Mouse (Mus musculus) cortical plate, adult 2 months (tissue): ENCODE data around the gene Dhrs7c. TPM values are rescaled to one million over a fixed set of nuclear protein-coding genes. Genes with fewer than 3 reads are reported as not detected.
A peak's percentile ranks its signal among the peaks of the same experiment; 100 is the strongest.

Source experiments
- H3K27ac ChIP-seq: fragments of 200-500 bp; 2 replicates; pipeline ENCODE4 v1.5.1; 2012; ENCODE audit warnings: low read length, control low read depth, inconsistent platforms; ENCODE audit not compliant: insufficient read depth
- H3K4me1 ChIP-seq: fragments of 200-500 bp; 2 replicates; pipeline ENCODE4 v1.6.1; 2011; ENCODE audit warnings: low read length; ENCODE audit not compliant: control insufficient read depth, insufficient read depth
- H3K4me3 ChIP-seq: fragments of 200-500 bp; 2 replicates; pipeline ENCODE4 v1.5.1; 2011; ENCODE audit warnings: mild to moderate bottlenecking, low read length, control low read depth; ENCODE audit not compliant: insufficient read depth
- CTCF ChIP-seq: fragments of 200-500 bp; IDR thresholded peaks from 2 replicates; pipeline ENCODE4 v1.5.1; 2011; ENCODE audit warnings: mild to moderate bottlenecking, control low read depth, low read length; ENCODE audit not compliant: insufficient read depth; ENCODE audit errors: extremely low read depth
- POLR2A ChIP-seq: fragments of 200-500 bp; IDR thresholded peaks from 2 replicates; pipeline ENCODE4 v1.6.1; 2011; ENCODE audit warnings: mild to moderate bottlenecking, low read length, control low read depth; ENCODE audit not compliant: insufficient read depth; ENCODE audit errors: extremely low read depth
- polyA plus RNA-seq: library from polyadenylated mRNA; depleted of rRNA; stranded (reverse); fragments of >200 nt; gene quantifications from 2 replicates; pipeline ENCODE4 v1.2.3, GENCODE M21; 2012; rRNA removed

Gene Dhrs7c
- 0.13 and 0.15 TPM in 2 replicates for polyA plus RNA-seq

GRCm38 (mm10) chr11:67797931-67798330 is at the start of gene Dhrs7c:
Gene Dhrs7c, plus strand, starts transcription at chr11:67798187.
- Histone ChIP-seq H3K4me3 (no peak within 1 kb of the TSS), H3K4me1 (peaks cover 3% of the 10 kb centered on the region; the same call in 1 of the 2 replicates), H3K27ac (no peak within 1 kb of the TSS)
- TF ChIP-seq CTCF = no peak
- TF ChIP-seq POLR2A = no peak

- Histone ChIP-seq H3K4me1 (no peaks in the 10 kb centered on the region; the same call in 1 of the 2 replicates), H3K4me3 (no peak overlapping the region), H3K27ac (peak overlapping the region; percentile 10; the same call in 1 of the 2 replicates)
- TF ChIP-seq CTCF (no peak), POLR2A (no peak)
Observed at GRCm38 (mm10) chr11:67756287-67756686, 41.7 kb upstream of the Dhrs7c start.

DNA sequence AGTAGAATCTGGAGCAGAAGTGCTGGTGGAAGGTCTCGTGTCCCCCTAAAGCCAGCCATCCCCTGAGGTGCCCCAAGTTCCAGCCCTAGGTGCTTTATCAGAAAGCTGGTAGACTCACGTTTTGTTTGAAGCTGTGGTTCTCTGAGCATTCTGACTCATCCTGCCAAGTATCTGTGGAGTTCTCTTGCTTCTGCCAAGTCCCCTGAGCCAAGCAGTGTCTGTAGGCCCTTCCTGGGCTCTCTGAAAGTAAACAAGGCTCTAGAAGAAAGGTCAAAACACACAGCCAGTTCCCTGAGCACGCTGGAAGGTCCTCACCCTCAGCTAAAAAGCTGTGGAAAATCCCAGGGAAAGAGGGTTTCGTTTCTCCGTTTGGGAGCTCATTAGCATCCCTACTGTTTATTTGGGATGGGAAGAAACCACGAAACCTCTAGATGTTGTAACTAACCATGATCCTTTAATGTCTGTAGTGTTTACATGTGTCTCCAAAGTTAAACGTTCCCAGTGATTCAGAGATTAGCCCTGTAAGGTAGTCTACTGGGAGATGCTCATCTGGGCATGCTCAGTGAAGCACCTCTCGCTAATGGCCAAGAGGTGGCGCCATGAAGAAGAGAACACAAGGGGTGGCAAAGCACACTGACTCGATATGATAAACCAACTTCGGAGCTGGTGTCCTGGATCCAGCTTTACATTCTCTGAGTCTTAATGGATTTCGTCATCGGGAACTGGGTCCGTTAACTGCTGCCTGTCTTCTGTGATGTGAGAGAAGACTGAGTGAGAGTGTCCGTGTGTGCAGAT is 40.4 kb upstream of the Dhrs7c start:
- no peak for TF ChIP-seq POLR2A
- TF ChIP-seq CTCF = peak; percentile 21; the same call in 1 of the 2 replicates
- H3K27ac ChIP-seq = no peak overlapping the region
- no peaks in the 10 kb centered on the region; the same call in 1 of the 2 replicates for H3K4me1 ChIP-seq
- no peak overlapping the region for H3K4me3 ChIP-seq

DNA sequence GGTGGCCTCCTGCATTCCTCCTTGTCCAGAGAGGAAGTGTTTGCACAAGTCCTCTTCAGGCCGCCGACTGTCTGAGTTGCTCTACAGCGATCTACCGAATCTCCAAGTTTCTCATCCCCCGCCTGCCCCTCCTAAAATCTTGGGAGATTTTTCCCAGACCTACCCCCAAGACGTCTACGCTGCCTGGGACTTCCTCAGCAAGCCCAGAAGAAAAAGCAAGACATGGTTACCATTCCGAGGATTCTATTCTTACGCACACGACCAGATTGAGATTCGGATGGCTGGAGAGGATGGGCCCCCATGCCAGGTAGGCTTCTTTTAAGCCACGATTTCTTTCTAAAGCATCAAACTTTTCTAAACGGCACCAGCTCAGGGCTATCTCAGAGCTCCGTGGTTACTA is 26.9 kb upstream of the Dhrs7c start, which contains the start of gene Glp2r:
Gene Glp2r (minus strand): TSS at position 101 of the 400 bp plus-strand sequence.
- H3K4me1 ChIP-seq = no peaks in the 10 kb centered on the region
- H3K27ac ChIP-seq = no peak within 1 kb of the TSS
- TF ChIP-seq POLR2A (no peak), CTCF (no peak)
- no peak within 1 kb of the TSS for H3K4me3 ChIP-seq

GRCm38 (mm10) chr11:67771691-67772090 is 26.3 kb upstream of the Dhrs7c start:
- Histone ChIP-seq H3K4me3 (no peak overlapping the region), H3K27ac (no peak overlapping the region), H3K4me1 (no peaks in the 10 kb centered on the region)
- no peak for TF ChIP-seq POLR2A
- TF ChIP-seq CTCF = no peak

DNA sequence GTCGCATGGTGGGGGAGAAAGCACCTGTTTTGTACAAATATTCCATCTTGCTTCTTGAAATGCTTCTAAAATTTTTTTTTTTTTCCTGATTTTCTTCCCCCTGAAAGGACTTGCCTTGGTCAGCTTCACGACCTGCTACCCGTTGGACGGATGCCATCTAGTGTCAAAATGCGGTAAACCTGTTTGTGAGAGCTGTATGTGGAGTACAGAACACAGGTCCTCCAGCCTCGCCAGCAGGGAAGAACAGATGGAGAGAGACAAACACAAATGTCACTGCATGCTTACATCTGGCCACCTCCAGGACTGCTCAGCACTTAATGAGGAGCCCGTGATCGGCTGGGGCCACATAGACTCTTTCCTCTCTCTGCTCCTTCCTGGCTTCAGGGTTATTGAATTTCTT is 25.4 kb upstream of the Dhrs7c start:
- no peak overlapping the region for H3K4me3 ChIP-seq
- TF ChIP-seq CTCF (peak; percentile 60), POLR2A (no peak)
- H3K27ac ChIP-seq = no peak overlapping the region
- H3K4me1 ChIP-seq = no peaks in the 10 kb centered on the region

DNA sequence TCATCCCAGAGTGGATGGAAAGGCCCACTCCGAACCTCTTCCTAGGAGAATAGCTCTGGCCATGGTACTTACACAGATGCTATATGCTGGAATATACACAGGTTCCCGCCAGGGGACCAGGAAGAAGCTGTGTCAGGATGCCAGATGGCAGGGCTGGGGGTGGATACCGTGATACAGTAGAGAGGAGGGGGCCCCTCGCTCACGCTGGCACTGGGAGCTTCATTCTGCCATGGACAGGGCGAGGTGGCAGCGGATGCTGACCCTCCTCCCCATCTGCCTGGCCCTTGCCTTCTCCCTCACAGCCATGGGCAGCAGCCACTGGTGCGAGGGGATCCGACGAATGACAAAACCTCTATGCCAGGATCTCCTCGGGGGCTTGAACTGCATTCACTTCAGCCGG is 23.6 kb upstream of the Dhrs7c start, which contains the start of gene Gsg1l2:
Gene Gsg1l2 (plus strand): TSS at position 230 of the 400 bp plus-strand sequence.
- no peaks in the 10 kb centered on the region for H3K4me1 ChIP-seq
- no peak within 1 kb of the TSS for H3K4me3 ChIP-seq

GRCm38 (mm10) chr11:67790182-67790581 is 7.8 kb upstream of the Dhrs7c start:
- TF ChIP-seq POLR2A (no peak), CTCF (no peak)
- peaks cover 5% of the 10 kb centered on the region; the same call in 1 of the 2 replicates for H3K4me1 ChIP-seq
- no peak overlapping the region for H3K27ac ChIP-seq
- no peak overlapping the region for H3K4me3 ChIP-seq

More for the DNA sequence above, 23.6 kb upstream of the Dhrs7c start, which contains the start of gene Gsg1l2:
- no peak for TF ChIP-seq POLR2A
- TF ChIP-seq CTCF = no peak
- no peak within 1 kb of the TSS for H3K27ac ChIP-seq

DNA sequence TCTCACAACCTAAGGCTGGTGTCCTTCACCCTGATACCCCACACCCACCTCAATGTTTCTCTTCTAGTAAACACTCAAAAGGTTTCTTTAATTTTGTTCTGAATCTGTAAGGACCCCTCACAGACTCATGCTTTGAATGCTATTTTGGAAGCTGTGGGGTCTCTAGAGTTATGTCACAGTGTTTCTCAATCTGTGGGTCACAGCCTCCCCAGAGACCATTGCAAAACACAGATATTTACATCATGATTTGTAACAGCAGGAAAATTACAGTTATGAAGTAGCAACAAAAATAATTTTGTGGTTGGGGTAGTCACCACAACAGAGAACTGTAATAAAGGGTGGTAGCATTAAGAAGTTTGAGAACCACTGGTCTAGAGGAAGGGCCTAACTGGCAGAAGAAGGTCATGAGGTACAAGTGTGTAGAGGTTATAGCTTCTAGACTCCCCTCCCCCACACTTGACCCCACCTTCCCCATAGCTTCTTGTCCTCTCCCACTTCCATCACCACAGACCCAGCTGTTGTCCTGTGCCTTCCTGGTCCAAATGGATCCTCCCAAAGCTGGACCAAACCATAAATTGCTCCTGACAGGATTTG is 2.2 kb downstream of the Dhrs7c start:
- TF ChIP-seq CTCF (no peak), POLR2A (no peak)
- Histone ChIP-seq H3K4me1 (peaks cover 3% of the 10 kb centered on the region; the same call in 1 of the 2 replicates), H3K4me3 (no peak overlapping the region), H3K27ac (no peak overlapping the region)

DNA sequence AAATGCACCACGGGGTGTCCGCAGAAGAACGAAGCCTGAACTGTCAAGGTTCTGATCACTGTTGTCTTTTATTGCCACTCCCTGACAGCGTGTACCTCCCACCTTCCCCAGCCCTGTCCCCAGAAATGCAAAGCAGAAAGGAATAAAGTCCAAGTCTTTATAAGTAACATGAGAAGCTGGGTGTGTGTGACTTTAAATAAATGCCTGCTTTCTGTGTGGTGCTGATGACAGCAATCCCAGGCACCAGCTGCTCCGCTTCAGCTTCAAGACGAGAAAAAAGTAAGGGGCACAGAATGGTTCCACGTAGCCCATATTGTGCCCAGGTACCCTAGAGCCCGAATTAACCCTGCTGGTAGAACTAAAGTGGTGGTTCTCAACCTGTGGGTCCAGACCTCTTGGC is 3.2 kb downstream of the Dhrs7c start:
- no peak overlapping the region for H3K4me3 ChIP-seq

More for the DNA sequence above, 3.2 kb downstream of the Dhrs7c start:
- no peak for TF ChIP-seq POLR2A
- no peak for TF ChIP-seq CTCF
- H3K27ac ChIP-seq = no peak overlapping the region
- H3K4me1 ChIP-seq = peaks cover 3% of the 10 kb centered on the region; the same call in 1 of the 2 replicates
